Mouse (Mus musculus) layer of hippocampus, postnatal 14 days (tissue): ENCODE measurements around the gene A3galt2. TPM values are rescaled to one million over a fixed set of nuclear protein-coding genes. Genes with fewer than 3 reads are reported as not detected.

ENCODE experiments used
- DNase-seq, 2 experiments: peaks; one replicate each; pipeline ENCODE4 v3.0.0; 2021 to 2022; ENCODE audit warnings: low spot score in 2 of 2, mixed read lengths in 1 of 2
- total RNA-seq, 2 experiments: library from RNA; stranded (reverse); gene quantifications; 2 replicates each; pipeline ENCODE4 v1.2.3; 2021

The A3galt2 gene
- total RNA-seq, 2 experiments from 2014 or later, result 0.35 to 0.62 TPM

DNA sequence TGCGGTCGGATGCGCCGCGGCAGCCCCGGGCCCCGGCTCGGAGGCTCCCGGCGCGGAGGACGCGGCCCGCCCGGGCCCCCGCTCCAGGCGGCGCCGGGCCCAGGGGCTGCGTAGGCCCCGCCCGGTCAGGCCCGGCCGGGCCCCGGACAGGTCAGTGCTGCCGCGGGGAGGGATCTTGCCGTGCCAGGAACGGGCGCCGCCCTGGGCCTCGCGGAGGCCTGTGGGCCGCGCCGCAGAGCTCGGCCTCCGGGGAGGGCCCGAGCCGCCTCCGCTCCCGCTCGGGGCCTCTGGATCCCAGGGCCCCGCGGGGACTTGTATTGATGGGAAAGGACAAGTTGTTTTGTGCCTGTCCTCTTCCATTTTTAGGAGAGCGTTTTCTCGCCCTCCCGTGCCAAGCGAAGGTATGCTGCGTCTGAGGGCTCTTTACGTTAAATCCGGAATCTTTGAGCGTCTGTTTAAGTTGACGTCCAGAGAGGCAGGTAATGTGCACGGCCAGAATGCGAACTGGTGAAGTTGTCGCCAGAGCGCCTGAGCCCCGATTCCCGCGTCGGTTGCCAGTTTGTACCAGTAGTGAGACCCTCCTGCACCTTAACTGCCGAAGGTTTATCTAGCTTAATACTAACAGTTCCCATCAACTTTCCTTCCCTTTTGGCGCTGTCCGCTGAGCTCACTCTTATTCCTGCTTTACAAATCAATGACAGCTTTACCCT lies 27.3 kb upstream of the A3galt2 start:
- DNase-seq, result no peak

DNA sequence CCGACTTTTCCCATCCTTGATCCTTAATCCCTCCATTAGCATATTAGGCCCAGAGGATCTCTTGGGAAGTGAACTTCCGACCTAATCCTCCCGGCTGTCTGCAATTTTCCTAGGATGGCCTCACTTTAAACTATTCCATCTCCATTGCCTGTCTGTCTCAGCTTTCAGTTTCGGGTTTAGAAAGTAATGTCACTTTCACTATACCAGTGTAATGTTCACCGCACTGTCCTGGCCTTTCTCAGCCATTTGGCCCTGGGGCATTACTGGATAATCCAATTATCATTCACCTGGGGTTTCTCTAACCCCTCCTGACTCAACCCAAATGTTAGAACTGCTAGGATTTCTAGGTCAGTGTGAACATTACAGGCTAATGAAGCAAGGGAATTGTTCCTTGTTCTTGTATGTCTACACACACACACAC lies 26.7 kb upstream of the A3galt2 start:
- no peak for DNase-seq

DNA sequence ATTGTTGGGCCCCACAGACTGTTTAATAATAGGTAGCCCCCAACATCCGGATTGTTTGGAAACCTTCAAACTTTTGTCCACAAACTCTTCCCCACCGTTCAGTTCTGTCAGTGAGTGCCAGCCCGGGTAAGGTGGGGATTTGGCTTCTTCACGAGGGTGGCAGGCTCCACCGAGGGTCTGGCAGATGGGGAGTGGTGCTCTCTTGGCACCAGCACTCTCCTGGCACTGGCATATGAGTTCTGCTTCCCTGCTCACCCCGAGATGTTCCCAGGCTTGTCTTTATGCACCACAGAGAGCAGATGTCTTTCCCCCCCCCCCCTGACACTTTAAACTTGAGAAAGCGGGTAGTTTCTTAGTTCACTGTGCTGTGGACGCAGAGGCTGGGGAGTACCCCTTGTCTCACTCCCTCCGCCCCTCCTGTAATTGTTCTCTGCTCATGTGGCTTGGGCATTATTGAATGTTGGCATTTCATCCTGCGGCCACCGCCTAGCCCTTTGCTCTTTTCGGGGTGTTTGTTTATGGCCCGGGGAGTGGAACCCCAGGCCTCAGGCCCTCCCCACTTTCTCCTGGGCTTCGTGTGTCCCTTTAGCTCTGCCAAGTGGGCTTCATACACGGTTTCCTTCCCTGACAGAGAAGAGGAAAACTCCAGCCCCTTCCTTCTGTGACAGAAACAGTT lies 26.0 kb upstream of the A3galt2 start:
- DNase-seq, result peak in 1 of 2 experiments; percentile 70

DNA sequence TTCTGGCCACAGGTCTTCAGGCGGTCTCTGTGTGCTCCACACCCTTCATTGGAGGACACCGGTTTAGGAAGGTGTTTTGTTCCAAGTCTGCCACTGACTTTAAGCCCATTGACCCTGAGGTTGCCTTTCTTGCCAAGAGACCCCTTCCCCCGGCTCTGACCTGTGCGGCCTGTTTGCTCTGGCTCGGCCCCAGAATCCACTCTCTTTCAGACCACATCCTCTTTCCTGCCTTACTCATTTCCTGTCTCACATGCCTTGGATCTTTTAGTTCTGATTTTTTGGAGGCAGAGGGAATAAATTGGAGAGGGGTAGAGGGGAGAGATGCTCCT lies 25.5 kb upstream of the A3galt2 start:
- no peak for DNase-seq

DNA sequence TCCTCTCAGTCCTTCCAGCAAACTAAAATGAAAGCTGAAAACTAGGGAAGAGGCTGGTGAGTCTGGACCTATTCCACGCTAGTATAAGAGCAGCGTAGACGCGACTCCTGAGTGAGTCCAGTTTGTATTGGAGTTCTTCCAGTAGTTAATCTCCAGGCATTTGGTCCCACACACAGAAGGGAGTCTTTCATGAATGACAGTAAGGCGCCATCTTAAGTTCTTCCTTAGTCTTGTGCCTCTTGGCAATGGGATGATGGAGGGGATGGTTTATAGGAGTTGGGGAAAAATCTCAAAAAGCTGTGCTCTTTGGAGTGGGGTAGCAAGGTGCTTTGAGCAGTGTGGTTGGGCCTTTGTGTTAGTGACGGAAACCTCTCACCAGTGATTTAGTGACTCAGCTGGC lies 24.9 kb upstream of the A3galt2 start:
- no peak for DNase-seq

DNA sequence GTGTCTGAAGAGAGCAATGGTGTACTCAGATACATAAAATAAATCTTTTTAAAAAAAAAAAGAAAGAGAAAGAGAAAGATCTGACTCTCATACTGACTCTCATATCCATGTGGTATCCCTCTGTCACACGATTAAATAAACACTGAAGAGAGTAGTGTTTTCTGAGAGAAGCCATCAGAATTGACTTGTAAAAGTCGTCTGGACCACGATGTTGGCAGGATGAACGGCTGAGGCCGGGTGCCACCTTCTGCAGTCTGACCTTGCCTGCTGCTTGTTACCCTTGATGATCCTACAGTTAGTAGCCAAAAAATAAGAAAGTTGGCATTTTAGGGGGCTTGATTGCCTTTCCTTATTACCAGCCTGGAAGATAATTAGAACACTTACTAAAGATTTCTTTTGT lies 22.4 kb upstream of the A3galt2 start:
- no peak for DNase-seq

DNA sequence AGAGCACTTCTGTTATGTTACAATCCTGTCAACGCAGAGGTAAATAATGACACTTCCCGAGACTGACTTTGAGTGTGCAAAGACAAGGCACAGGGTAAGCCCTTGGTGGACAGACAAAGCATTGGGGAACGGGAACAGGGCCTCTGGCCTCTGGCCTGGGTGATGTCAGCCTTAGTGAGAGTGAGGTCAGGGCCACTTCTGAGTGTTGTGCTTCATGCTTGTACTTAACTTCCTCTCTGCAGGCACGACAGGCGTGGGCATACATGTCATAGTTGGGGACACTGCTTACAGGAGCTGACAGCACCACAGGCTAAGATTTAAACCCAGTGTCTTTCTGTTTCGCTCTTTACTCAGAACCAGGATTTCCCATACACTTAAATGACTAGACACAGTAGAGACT lies 21.7 kb upstream of the A3galt2 start:
- no peak for DNase-seq

DNA sequence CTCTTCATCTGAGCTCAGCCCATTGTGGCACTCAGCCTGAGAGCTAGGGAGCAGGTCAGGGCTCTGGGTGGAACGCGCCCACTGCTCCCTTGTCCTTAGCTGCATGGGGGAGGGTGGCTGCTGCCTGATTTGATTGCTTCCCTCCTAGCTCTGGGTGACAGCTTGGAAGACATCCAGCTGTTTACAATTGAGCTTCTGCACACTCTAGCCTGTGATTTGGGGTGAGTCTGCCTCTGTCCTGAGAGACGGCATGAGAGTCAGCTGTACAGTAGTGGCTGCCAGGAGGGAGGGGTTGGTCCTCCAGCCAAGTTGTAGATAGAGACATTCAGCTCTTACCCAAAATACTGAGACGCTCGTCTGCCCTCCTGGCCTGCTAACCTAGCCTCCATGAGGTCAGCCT lies 20.9 kb upstream of the A3galt2 start:
- DNase-seq, result peak in 1 of 2 experiments; percentile 78

DNA sequence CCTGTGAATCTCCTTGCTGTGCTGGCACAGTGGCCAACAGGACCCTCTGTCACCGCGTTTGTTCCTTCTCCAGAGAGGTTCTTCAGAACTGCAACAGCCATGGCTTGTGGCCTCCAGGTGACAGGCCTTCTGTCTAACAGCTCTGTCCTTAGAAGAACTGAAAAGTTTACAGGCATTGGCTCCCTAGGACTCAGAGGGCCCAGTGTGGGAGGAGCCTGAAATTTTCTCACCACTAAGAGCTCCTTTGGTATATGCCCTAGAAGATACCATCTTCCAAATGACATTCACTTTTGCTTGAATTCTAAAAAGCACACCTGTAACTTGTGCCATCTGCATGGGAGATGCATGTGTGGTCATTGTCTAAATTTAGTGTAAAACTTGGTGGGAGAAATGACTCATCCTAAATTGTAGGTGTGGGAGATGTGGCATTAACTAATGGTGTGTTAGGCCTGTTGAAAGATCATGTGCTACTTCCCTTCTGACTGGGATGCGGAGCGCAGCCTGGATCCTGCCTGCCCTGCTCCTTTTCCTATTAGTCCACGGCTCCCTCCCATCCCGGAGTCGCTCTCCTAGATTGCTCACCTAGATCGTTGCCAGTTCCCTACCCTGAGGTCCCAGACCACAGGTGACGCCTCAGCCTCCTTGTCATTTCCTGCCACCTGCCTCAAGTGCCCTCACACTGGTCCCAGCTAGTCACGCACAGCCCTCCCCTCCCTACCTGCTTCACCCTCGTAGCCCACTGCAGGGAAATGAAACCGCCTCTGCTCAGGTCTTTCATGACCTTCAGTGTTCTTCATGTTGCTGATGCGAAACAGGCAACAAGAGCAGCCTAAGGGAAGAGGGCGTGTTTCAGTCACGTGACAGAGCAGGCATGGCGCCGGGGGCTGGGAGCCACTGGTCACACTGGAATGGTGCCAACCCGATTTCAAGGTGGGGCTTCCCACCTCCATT lies 20.2 kb upstream of the A3galt2 start:
- no peak for DNase-seq

DNA sequence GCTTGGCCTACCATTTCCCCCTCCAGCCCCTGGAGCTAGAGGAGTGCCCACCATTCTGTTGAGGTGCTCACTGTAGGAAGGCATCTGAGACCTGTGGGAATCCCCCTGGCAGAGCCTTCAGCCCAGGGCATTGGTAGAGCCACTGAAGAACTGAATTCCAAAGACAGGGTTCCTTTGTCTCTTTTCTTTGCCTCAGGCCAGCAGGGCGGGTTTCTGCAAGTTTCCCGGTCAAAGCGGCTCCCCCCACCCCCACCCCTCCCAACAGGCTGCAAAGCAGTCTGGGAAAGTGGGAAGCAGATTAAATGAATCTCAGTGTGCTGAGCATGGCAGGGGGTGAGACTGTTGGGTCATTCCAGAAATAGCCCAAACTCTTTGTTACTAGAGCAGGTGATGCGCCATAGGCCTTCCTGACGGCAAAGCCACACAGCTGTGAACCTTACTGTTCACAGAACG lies 18.0 kb upstream of the A3galt2 start:
- no peak for DNase-seq

DNA sequence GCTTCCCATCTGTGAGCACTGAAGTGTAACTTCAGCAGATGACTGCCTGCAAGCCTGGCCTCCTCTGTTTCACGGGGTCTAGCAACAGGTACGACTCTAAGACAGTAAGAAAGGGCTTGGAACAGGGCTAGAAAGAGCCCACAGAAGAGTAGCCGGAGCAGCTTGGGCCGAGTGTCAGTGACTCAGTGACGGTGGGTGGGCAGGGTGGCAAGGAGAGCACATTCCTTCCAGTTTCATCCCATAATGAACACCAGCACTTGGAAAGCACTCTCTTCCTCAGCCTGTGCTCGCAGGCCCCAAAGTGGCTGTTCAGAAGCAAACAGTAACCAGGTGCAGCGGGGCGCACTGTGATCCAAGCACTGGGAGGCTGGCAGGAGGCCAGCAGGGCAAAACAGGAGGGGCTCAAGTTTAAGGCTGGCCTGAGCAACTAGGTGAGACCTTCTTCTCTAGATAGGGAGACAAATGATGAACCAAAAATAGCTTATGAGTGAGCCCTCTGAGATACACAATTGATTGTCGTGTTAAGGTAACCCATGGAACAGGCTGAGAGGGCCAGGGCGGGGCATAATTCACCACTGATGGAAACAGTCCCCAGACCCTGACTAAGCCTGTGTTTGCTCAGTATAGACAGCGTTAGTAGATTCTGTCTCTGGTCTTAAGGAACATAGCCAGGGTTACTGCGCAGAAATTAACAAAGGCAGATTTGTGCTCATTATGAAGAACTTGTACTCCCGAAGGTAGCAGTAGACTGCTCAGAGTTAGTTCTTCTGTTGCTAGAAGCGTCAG lies 17.1 kb upstream of the A3galt2 start:
- no peak for DNase-seq

DNA sequence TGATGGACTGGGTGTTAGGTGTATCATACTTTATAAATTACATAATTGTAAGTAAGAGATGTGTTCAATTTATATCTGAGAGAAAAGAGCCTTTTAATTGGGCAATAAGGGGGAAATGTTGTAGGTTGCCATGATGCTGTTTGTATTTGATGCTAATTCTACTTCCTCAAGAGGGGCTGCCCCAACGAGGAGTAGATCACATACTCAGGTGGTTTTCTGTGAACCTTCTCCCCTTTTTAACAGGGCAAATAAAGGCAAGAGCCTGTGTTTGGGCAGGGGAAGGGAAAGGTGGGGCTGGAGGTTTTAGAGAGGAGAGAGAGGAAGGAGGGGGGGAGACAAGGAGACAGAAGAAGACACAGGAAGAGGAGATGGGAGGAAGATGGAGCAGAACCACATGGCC lies 14.3 kb upstream of the A3galt2 start:
- no peak for DNase-seq

DNA sequence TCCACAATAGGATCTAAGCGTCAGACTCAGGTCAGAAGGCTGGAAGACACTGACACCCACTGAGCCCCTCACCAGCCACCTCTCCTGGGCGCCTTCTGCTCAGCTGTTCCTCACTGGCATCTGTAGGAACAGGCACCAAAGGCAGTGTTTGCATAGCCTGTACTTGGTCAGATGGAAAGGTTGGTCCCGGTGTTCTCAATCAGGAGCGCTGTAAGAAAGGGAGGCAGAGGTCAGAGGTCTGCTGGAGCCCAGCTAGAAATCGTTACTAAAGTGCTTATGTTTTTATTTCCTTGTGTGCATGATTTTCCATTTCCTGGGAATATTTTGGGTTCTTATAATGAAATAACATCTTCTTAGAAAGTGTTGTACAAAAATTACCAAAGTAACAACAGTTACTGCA lies 13.3 kb upstream of the A3galt2 start:
- no peak for DNase-seq

DNA sequence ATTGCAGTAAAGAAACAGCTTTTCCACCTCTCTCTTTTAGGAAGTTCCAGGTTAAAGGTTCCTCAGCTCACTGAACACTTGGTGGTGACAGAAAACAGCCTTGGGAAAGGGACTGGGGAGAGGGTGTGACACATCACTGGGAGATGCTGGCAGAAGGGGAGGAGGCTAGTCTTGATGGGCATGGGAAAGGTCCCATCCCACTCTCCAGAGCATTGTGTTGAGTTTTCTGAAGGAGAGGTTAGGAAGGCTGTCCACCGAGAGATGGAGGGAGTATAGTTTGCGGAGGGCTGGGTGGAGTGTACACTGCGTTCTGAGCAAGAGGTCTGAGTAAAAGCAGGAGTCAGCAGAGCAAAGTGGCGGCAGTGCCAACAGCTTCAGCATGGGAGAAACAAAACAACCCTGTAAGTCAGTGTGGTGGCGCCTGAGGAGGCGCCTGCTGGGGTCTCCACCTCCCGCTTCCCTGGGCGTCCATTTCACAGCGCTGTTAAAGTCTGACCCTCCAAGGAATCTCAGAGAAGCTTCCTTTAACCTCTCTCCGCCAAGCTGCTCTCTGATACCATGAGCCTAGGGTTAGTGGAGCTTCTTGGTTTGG lies 12.7 kb upstream of the A3galt2 start:
- DNase-seq, result no peak

DNA sequence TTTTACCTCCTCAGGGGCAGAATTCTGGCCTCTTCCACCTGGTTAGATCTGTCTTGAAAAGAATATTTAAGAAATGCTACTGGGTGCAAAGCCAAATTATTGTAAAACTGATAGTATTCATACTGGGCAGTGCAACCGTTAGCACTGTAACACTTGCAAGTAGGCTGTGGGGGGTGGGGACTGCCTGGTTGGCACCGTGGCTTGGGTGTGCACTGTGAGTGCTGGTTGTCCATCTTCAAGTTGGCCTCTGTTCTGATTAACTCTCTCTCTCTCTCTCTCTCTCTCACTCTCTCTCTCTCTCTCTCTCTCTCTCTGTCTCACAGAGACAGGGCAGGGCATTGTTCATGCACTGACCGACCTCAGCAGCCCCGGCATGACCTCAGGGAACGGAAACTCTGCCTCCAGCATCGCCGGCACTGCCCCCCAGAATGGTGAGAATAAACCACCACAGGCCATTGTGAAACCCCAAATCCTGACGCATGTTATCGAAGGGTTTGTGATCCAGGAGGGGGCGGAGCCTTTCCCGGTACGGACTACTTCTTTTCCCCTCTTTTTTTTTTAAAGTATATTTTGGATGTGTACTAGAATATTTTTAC lies 12.0 kb upstream of the A3galt2 start:
- DNase-seq, result no peak

DNA sequence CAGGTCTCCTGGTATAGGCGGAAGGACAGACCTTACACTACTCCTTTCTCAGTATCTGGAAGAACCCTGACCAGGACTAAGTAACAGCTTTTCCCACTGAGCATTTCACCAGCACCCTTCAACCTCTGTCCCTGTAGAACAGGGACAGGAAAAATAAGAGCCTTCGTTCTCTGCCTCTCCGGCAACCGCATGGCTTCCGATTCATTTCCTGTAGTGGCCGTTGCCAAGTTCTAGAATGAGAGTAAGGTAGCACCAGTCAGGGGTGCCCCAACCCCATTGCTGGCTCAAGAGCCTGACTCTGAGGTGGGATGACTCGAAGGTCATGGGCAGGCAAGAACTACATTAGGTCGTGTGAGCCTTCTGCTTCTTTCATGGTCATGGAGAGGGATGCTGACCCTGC lies 10.0 kb upstream of the A3galt2 start:
- no peak for DNase-seq

DNA sequence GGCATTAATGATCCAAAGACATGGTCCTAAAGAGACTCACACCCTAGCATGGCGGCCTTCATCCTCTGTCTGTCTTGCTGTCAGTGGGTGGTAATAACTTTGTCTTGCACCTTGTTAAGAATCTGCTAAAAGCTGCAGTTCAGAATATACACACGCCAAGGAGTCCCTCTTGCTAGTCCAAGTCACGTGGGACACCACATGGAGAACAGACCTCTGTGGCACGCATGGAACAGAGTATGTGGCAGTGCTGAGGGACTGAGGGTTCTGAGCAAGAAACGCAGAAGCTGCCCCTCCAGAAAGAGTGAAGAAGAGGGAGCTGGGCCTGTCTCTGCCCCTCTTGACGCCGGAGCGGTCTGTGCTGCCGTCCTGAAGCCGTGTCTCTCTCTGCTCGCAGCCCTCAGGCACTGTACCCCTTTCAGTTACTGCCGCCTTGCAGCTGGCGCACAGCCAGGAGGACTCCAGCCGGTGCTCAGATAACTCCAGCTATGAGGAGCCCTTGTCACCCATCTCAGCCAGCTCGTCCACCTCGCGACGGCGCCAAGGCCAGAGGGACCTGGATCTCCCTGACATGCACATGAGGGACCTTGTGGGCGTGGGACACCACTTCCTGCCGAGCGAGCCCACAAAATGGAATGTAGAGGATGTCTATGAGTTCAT lies 7.4 kb upstream of the A3galt2 start:
- DNase-seq, result no peak

DNA sequence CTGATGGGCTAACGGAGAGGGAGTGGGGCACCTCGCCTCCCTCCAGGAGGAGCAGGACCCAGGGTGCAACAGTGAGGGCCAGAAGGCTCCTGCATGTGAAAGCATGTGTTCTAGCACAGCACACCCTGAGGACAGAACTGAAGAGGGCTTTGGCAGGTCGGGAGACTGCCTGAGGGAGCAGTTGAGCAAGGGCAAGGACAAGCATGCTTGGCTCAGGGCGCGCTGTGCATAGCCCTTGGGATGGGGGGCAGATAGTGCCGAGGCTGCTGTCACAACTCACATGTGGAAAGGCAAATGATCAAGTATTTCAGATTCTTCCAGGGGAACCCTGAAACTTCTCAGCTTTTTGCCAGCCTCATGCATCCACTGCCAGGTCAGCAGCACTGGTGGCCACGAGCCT lies 6.9 kb upstream of the A3galt2 start:
- DNase-seq, result no peak

DNA sequence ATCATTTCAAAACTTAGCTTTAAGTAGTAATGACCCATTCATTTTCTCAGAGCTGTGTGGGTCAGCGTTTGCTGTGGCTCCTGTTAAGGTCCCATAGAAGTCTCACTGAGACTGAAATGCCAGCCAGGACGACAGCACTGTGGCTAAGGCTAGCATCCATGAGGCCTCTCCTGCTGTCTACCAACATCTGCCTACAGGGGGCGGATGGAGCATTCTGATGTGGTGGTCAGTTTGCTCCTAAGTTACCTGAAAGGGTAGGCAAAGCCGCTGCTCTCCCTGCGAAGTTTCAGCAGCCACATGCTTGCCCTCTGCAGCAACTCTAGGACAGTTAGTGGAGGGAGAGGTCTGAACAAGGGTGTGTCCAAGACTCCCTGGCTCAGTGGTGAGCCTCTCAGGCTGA lies 4.2 kb upstream of the A3galt2 start:
- DNase-seq, result no peak
